Mouse (Mus musculus): ENCODE data around the gene Polr3a.
A peak's percentile ranks its signal among the peaks of the same experiment; 100 is the strongest.
"Not testable (repeated sequence)": the region's sequence is repeated elsewhere in the genome, so short reads cannot be mapped to it uniquely, and the experiment has no call there.

The Polr3a gene

DNA sequence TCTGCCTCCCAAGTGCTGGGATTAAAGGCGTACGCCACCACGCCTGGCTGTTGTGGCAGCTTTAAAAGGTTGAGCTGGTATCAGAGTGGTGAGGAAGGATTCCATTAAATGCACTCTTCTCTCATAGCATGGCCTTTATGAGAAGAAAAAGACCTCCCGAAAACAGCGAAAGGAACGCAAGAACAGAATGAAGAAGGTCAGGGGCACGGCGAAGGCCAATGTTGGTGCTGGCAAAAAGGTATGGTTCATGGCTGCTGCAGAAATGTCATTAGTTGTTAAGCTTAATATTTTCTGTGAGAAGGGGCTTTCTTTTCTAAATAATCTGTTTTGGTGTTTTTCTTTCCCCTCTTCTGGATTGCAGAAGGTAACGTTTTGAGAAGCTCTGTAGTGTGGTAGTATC is 6.4 kb upstream of the Polr3a start:
- DNase-seq (ENCODE audit: low spot score): no peak

- DNase-seq (ENCODE audit: low spot score): no peak
Observed at GRCm38 (mm10) chr14:24491266-24491981, 4.6 kb upstream of the Polr3a start.

GRCm38 (mm10) chr14:24490468-24491265 is 3.8 kb upstream of the Polr3a start:
- peak; percentile 97 for DNase-seq (ENCODE audit: low spot score)

- DNase-seq (ENCODE audit: low spot score): not testable (repeated sequence)
Observed at GRCm38 (mm10) chr14:24489772-24490171, 2.9 kb upstream of the Polr3a start.

GRCm38 (mm10) chr14:24486241-24486767 is 554 bp downstream of the Polr3a start:
- DNase-seq (ENCODE audit: low spot score): no peak

DNA sequence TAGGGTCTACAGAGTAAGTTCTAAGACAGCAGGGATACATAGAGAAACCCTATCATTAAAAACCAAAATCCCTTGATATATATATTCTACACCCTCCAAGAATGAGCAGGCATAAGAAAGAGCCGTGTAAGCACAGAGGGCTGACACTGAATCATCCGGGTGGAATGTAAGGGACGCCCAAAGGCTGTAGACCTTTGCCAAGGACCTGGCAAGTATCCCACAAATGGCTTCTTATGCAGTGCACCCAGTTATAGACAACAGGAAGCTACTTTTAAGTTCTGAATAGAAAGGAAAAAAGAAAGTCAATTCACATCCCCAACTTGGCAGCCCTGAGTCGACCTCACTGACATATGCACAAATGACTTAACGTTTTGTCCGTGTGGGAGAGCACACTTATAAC is 18.1 kb downstream of the Polr3a start:
- no peak for DNase-seq (ENCODE audit: low spot score)

GRCm38 (mm10) chr14:24458191-24458590 is 28.7 kb downstream of the Polr3a start:
- DNase-seq (ENCODE audit: low spot score): no peak

DNA sequence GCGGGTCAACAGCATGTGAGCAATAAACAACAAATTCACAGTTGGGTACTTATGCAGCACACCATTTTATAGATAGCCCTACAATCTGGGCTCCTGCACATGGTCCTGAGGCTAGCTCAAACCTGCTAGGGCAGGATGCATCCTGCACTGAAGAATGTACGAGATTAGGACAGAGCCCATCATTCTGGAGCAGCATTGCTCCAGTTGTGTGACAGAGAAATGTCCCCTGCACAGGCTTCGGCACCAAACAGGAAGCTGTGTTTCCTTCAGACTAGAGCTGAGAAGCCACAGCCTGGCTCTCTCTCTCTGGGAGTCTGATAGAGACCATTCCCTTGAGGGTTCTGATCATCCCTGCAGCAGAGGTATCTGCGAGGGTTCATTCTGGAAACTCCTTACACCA is 43.3 kb downstream of the Polr3a start:
- not testable (repeated sequence) for DNase-seq (ENCODE audit: low spot score)
